Mouse (Mus musculus) erythroblast, embryonic 14.5 days (primary cell): Measurements from ENCODE around the gene Ahsg. TPM values are rescaled to one million over a fixed set of nuclear protein-coding genes. Genes with fewer than 3 reads are reported as not detected.

Experiments used
- H3K27me3 ChIP-seq: 2 replicates; pipeline ENCODE4 v1.6.1; 2012; ENCODE audit warnings: inconsistent platforms; ENCODE audit not compliant: control insufficient read depth
- H3K36me3 ChIP-seq: 2 replicates; pipeline ENCODE4 v1.6.1; 2012; ENCODE audit warnings: mild to moderate bottlenecking, inconsistent platforms; ENCODE audit not compliant: control insufficient read depth
- H3K4me1 ChIP-seq: 2 replicates; pipeline ENCODE4 v1.6.1; 2012; ENCODE audit warnings: inconsistent platforms; ENCODE audit not compliant: control insufficient read depth
- H3K4me3 ChIP-seq: replicated peaks from 2 replicates; pipeline ENCODE3; 2012; ENCODE audit warnings: moderate library complexity, mild to moderate bottlenecking, inconsistent platforms
- H3K9me3 ChIP-seq: 2 replicates; pipeline ENCODE4 v1.6.1; 2012; ENCODE audit warnings: low read length, inconsistent platforms, mixed read lengths; ENCODE audit not compliant: control insufficient read depth
- GATA1 ChIP-seq: IDR thresholded peaks from 2 replicates; pipeline ENCODE4 v1.6.1; 2012; ENCODE audit warnings: low read length, inconsistent platforms, mixed read lengths
- TAL1 ChIP-seq: IDR thresholded peaks from 3 replicates; pipeline ENCODE4 v1.6.1; 2012; ENCODE audit warnings: low read length, inconsistent platforms, mixed read lengths
- polyA plus RNA-seq: library from polyadenylated mRNA; stranded (reverse); fragments of >175 nt; gene quantifications from 2 replicates; pipeline ENCODE4 v1.2.3, GENCODE M21; 2012

Ahsg gene
- polyA plus RNA-seq, 1 experiment: 0.93 TPM

DNA sequence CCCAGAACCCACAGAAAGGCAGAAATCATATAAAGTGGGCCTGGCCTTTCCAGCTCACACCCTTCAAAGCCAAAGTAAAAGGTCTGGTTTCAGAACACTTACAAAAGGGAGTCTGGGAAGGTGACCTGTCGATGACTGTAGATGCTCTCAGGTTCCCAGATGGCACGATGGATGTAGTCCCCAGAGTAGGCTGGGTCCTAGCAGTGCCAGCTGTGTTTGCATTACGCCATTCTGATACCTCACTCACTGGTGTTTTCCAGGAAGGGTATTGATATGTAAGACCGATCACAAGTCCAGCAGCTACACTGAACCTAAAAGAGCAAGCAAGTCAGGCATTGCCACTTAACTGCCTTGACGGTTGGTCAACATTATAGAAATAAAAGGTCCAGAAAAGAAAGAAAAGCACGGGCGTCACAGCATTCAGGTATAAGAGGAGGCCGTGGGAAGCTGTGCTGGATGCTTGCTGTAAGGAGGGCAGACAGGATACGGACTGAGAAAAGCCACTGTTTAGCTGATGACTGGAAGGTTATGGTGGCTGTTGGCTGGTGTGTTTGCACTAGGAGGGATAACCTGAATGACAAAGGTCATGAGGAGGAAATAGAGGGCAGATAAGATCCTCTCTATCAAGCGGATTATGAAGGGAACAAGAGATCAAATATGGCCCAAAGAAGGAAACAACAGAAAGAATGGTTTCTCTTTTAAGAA lies 8.9 kb downstream of the Ahsg start:
- Histone ChIP-seq H3K36me3 (peaks cover 3% of the 10 kb centered on the region; the same call in 1 of the 2 replicates), H3K4me3 (no peak overlapping the region), H3K9me3 (no peaks in the 10 kb centered on the region), H3K4me1 (no peaks in the 10 kb centered on the region), H3K27me3 (no peaks in the 10 kb centered on the region)
- TF ChIP-seq TAL1: no peak
- TF ChIP-seq GATA1: no peak

- H3K4me1 ChIP-seq: no peaks in the 10 kb centered on the region
- no peaks in the 10 kb centered on the region for H3K27me3 ChIP-seq
- H3K36me3 ChIP-seq: peaks cover 3% of the 10 kb centered on the region; the same call in 1 of the 2 replicates
- H3K4me3 ChIP-seq: no peak overlapping the region
- no peak for TF ChIP-seq GATA1
- no peak for TF ChIP-seq TAL1
- no peaks in the 10 kb centered on the region for H3K9me3 ChIP-seq
Measured at GRCm38 (mm10) chr16:22901326-22901725, 10.2 kb downstream of the Ahsg start.

DNA sequence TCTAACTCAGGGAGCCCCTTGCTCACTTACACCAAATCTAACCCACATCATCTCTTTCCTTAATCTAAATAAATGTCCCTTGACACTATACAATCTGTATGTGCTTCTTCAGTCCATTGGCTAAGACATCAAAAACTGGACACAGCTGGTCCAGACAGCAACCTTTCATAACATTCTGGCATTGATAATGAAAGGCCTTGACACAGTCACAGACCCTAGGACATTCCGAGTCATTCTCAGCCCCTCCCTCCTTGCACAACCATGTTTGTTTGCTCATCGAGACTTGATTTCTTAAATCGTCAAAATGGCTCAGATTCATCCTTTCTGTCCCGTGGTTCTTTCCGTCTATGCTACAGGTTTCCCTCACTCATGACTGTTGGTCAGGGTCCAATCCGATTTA lies 18.2 kb downstream of the Ahsg start:
- no peaks in the 10 kb centered on the region for H3K4me1 ChIP-seq
- H3K9me3 ChIP-seq: no peaks in the 10 kb centered on the region
- no peak overlapping the region for H3K4me3 ChIP-seq
- TF ChIP-seq GATA1: no peak
- no peak for TF ChIP-seq TAL1
- no peaks in the 10 kb centered on the region for H3K36me3 ChIP-seq
- H3K27me3 ChIP-seq: no peaks in the 10 kb centered on the region

DNA sequence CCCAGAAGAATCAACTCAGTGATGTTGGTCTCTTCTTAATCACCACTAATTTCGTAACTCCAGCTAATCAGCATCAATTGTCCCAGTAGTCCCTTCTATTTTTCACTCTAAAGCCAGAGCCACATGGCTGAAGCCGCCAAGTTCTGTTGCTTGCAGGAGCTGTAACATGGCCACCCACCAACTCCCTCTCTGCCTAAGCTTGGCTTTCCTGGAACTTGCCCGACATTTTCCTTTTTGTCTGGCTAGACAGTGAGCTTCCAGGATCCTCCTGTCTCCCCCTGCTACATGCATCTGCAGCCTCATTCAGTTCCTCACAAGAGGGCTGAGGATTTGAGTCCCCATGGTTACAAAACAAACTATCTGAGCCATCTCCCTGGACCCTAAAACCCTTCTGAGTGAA lies 20.9 kb downstream of the Ahsg start:
- H3K9me3 ChIP-seq: peaks cover 3% of the 10 kb centered on the region; the same call in 1 of the 2 replicates
- H3K27me3 ChIP-seq: no peaks in the 10 kb centered on the region
- H3K36me3 ChIP-seq: no peaks in the 10 kb centered on the region
- TF ChIP-seq TAL1: no peak
- TF ChIP-seq GATA1: no peak
- no peak overlapping the region for H3K4me3 ChIP-seq
- no peaks in the 10 kb centered on the region for H3K4me1 ChIP-seq

DNA sequence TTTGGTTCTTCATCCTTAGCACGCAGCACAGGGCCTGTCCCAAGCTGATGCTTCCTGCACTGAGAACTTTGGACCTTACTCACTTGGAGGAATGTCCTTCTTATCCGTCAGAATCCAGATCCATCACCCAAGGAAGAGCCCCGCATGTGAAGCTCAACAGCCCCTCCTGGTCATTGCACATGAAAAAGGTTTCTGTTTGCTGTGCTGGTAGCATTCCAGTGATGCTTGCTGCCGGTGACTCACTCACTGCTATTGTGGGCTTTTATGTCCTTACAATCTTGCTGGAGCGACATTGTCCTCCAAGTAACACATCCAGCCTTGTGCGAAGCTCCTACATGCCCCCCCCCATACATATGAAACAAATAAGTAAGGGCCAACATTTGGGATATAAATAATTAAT lies 21.8 kb downstream of the Ahsg start:
- H3K27me3 ChIP-seq: no peaks in the 10 kb centered on the region
- H3K4me3 ChIP-seq: no peak overlapping the region
- no peaks in the 10 kb centered on the region for H3K4me1 ChIP-seq
- H3K9me3 ChIP-seq: peaks cover 3% of the 10 kb centered on the region; the same call in 1 of the 2 replicates
- no peaks in the 10 kb centered on the region for H3K36me3 ChIP-seq
- TF ChIP-seq GATA1 (no peak), TAL1 (no peak)

GRCm38 (mm10) chr16:22914276-22914675 lies 23.2 kb downstream of the Ahsg start:
- TF ChIP-seq TAL1: no peak
- TF ChIP-seq GATA1: no peak
- no peaks in the 10 kb centered on the region for H3K27me3 ChIP-seq
- no peak overlapping the region for H3K4me3 ChIP-seq
- no peaks in the 10 kb centered on the region for H3K4me1 ChIP-seq
- peaks cover 3% of the 10 kb centered on the region; the same call in 1 of the 2 replicates for H3K9me3 ChIP-seq
- H3K36me3 ChIP-seq: no peaks in the 10 kb centered on the region

- no peaks in the 10 kb centered on the region for H3K27me3 ChIP-seq
- H3K9me3 ChIP-seq: peaks cover 3% of the 10 kb centered on the region; the same call in 1 of the 2 replicates
- no peak within 1 kb of the TSS for H3K4me3 ChIP-seq
- H3K36me3 ChIP-seq: no peaks in the 10 kb centered on the region
- H3K4me1 ChIP-seq: no peaks in the 10 kb centered on the region
- no peak for TF ChIP-seq TAL1
- no peak for TF ChIP-seq GATA1
Measured at GRCm38 (mm10) chr16:22918034-22918433, 27.0 kb downstream of the Ahsg start, which contains the start of gene Fetub. TSS of gene Fetub (plus strand) at chr16:22918334.

DNA sequence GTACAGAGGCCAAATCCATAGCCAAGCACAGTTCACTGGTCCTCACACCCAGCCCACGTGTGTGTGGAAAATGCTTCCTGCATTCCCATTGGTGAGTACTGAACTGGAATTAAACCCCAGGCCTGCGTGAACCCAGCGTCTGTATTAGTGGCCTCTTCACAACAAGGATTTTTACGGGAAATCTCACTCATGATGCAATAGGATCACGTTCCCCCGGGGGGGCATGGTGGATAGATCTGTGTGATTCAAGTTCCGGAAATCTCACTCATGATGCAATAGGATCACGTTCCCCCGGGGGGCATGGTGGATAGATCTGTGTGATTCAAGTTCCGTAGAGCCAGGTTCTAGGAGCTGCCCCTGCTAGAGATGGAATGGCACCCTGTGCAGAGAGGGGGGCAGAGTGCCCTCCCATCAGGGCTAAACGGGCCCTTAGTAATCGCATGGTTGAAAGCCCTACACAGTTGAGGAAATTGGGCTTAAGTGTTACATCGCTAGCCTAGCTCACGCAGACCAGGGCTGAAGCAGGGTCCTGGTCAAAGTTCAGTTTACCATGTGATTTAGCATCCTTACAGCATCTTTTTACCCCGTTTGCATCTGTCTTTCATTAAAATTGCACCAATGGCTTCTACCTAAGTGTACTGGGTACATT lies 27.7 kb downstream of the Ahsg start:
- TF ChIP-seq TAL1: no peak
- TF ChIP-seq GATA1: no peak
- Histone ChIP-seq H3K27me3 (no peaks in the 10 kb centered on the region), H3K9me3 (peaks cover 3% of the 10 kb centered on the region; the same call in 1 of the 2 replicates), H3K4me1 (no peaks in the 10 kb centered on the region), H3K36me3 (no peaks in the 10 kb centered on the region), H3K4me3 (no peak overlapping the region)
